Mouse (Mus musculus) myocyte (in vitro differentiated cells): ENCODE results near the gene Trpm4. TPM values are rescaled to one million over a fixed set of nuclear protein-coding genes. Genes with fewer than 3 reads are reported as not detected.

Experiments
- H3K27me3 ChIP-seq: one replicate; pipeline ENCODE4 v1.6.1; 2011; ENCODE audit not compliant: control insufficient read depth, insufficient read depth, insufficient read length
- H3K36me3 ChIP-seq: one replicate; pipeline ENCODE4 v1.6.1; 2011; ENCODE audit not compliant: control insufficient read depth, insufficient read depth
- H3K4me2 ChIP-seq: one replicate; pipeline ENCODE4 v1.6.1; 2011; ENCODE audit warnings: low read depth, control low read depth
- H3K4me3 ChIP-seq: one replicate; pipeline ENCODE4 v1.5.1; 2011; ENCODE audit warnings: mild to moderate bottlenecking, control low read depth, moderate library complexity
- H3K79me2 ChIP-seq: one replicate; pipeline ENCODE4 v1.6.1; 2011; ENCODE audit not compliant: control insufficient read depth, insufficient read depth
- H3ac ChIP-seq: one replicate; pipeline ENCODE4 v1.6.1; 2011; ENCODE audit not compliant: control insufficient read depth, insufficient read length
- CEBPB ChIP-seq: IDR thresholded peaks from 2 replicates; pipeline ENCODE4 v1.6.1; 2011; ENCODE audit warnings: mild to moderate bottlenecking, moderate library complexity; ENCODE audit not compliant: poor library complexity, insufficient read depth, severe bottlenecking
- E2F4 ChIP-seq: IDR thresholded peaks from one replicate; pipeline ENCODE4 v1.6.1; 2011; ENCODE audit warnings: mild to moderate bottlenecking, control low read depth, moderate library complexity; ENCODE audit not compliant: insufficient read depth
- MAX ChIP-seq: IDR thresholded peaks from one replicate; pipeline ENCODE4 v1.6.1; 2011; ENCODE audit warnings: low read depth, mild to moderate bottlenecking, control low read depth
- MYOD1 ChIP-seq, 3 experiments: IDR thresholded peaks; one replicate each; pipeline ENCODE4 v1.6.1; 2011; ENCODE audit warnings: control low read depth in 2 of 3, low read depth in 2 of 3, mild to moderate bottlenecking in 2 of 3, moderate library complexity in 1 of 3; ENCODE audit not compliant: insufficient read length in 2 of 3, control insufficient read depth in 1 of 3
- MYOG ChIP-seq, 3 experiments: IDR thresholded peaks; one replicate each; pipeline ENCODE4 v1.6.1; 2011; ENCODE audit warnings: control low read depth in 2 of 3, low read depth in 2 of 3, mild to moderate bottlenecking in 2 of 3; ENCODE audit not compliant: insufficient read length in 2 of 3, control insufficient read depth in 1 of 3, insufficient read depth in 1 of 3
- POLR2A ChIP-seq: IDR thresholded peaks from one replicate; pipeline ENCODE4 v1.6.1; 2011; ENCODE audit warnings: low read depth, mild to moderate bottlenecking, control low read depth, moderate library complexity; ENCODE audit not compliant: insufficient read length
- POLR2AphosphoS2 ChIP-seq: IDR thresholded peaks from one replicate; pipeline ENCODE4 v1.6.1; 2011; ENCODE audit warnings: low read depth, control low read depth; ENCODE audit not compliant: insufficient read length
- REST ChIP-seq: IDR thresholded peaks from one replicate; pipeline ENCODE4 v1.6.1; 2011; ENCODE audit warnings: mild to moderate bottlenecking, control low read depth, moderate library complexity; ENCODE audit not compliant: insufficient read depth, insufficient read length
- SRF ChIP-seq: IDR thresholded peaks from one replicate; pipeline ENCODE4 v1.6.1; 2011; ENCODE audit warnings: low read depth; ENCODE audit not compliant: control insufficient read depth, insufficient read length
- TCF12 ChIP-seq: IDR thresholded peaks from one replicate; pipeline ENCODE4 v1.6.1; 2011; ENCODE audit warnings: mild to moderate bottlenecking, control low read depth; ENCODE audit not compliant: poor library complexity, insufficient read depth, severe bottlenecking
- TCF3 ChIP-seq: IDR thresholded peaks from one replicate; pipeline ENCODE4 v1.6.1; 2011; ENCODE audit warnings: low read depth, control low read depth; ENCODE audit not compliant: insufficient read length
- USF1 ChIP-seq: IDR thresholded peaks from one replicate; pipeline ENCODE4 v1.6.1; 2011; ENCODE audit warnings: low read depth, mild to moderate bottlenecking, control low read depth, moderate library complexity
- polyA plus RNA-seq: library from polyadenylated mRNA; unstranded; fragments of >200 nt; fragmentation: generic; extraction: Trizol; gene quantifications from one replicate; pipeline ENCODE4 v1.2.1, GENCODE M21; 2012; ENCODE audit warnings: missing spikeins

Trpm4 gene
- polyA plus RNA-seq = 27.3 TPM

DNA sequence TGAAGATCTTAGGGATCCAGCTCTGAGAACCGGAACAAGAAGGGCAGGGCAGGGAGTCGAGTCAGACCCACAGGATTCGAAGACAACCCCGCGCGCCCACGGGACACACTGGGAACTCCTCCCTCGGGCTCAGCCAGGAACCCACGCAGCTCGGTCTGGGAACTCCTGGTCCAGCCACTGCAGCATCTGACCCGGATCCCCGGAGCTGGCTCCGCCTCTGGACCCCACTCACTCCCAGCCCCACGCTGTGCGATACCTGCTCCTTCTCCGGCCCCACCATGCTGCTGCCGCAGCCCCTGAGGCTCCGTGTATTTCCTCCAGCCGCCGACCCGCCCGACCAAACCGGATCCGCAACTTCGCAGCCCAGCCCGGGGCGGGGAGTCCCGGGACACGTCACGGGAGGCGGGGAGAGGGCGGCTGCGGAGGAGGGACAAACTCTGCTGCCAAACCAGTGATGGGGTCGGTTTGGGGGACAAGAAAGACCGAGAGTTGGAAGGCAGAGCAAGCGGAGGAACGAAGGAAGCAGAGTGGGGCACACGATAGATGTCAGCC lies at the start of gene Trpm4:
TSS of gene Trpm4 (minus strand) at position 350 of the 552 bp plus-strand sequence.
- peak within 1 kb of the TSS; percentile 29 for H3ac ChIP-seq

DNA sequence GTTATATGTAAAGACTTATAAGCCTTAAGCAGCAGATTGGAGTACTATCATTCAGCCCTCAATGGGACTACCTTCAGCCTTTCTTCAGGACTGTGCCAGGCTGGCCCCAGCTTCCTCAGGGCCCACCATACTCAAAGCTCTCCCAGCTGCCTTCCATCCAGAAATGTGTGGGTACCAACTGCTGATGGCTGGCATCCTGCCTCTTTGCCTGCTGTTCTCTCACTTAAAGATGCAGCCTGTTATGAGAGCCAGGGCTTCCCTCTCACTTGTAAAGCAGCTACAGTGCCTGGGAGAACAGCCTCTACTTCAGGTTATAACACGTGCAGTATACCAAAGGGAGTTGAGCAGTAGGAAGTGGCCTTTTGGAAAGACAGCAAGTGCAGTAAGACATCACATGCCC lies 42.5 kb upstream of the Trpm4 start:
- Histone ChIP-seq H3ac (no peak overlapping the region), H3K36me3 (peaks cover 45% of the 10 kb centered on the region), H3K4me3 (no peak overlapping the region), H3K27me3 (no peaks in the 10 kb centered on the region), H3K4me2 (no peak overlapping the region), H3K79me2 (no peaks in the 10 kb centered on the region)
- no peak for TF ChIP-seq POLR2AphosphoS2
- no peak for TF ChIP-seq TCF12
- TF ChIP-seq CEBPB = no peak
- TF ChIP-seq MYOG (IDR thresholded peaks at IDR 0.05; ENCODE audit: control insufficient read depth in 1 of 3, insufficient read depth in 1 of 3, insufficient read length in 2 of 3, low read depth in 2 of 3) = no peak
- no peak for TF ChIP-seq SRF
- TF ChIP-seq REST = no peak

More for the DNA sequence above, at the start of gene Trpm4:
- Histone ChIP-seq H3K36me3 (no peaks in the 10 kb centered on the region), H3K79me2 (no peaks in the 10 kb centered on the region), H3K4me3 (peak within 1 kb of the TSS; percentile 65), H3K4me2 (peak within 1 kb of the TSS; percentile 89), H3K27me3 (no peaks in the 10 kb centered on the region)
- no peak for TF ChIP-seq TCF3
- TF ChIP-seq MYOD1 (IDR thresholded peaks at IDR 0.05; ENCODE audit: control insufficient read depth in 1 of 3, insufficient read length in 2 of 3, low read depth in 2 of 3) = peak in 1 of 3 experiments; percentile 12
- TF ChIP-seq MAX = no peak
- TF ChIP-seq POLR2AphosphoS2 = peak; percentile 82
- TF ChIP-seq POLR2A = peak; percentile 85
- no peak for TF ChIP-seq CEBPB

DNA sequence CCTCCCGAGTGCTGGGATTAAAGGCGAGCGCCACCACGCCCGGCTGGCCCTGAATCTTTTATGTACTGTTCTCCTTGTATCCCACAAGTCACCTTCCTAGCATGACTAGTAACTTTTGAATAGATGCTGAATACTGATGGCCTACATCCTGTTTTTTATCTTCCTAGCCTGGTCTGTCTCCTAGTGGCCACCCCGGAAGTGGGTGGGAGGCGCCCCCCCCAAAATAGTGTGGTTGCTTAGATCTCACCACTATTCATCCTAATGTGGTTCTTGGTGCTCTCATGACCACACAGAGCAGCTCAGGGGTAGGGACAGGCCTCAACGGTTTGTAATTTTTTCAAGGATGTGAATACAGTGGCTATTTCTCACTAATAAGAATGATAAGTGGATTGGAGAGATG lies 41.0 kb upstream of the Trpm4 start:
- Histone ChIP-seq H3ac (no peak overlapping the region), H3K27me3 (no peaks in the 10 kb centered on the region), H3K79me2 (no peaks in the 10 kb centered on the region), H3K4me3 (no peak overlapping the region), H3K36me3 (peaks cover 34% of the 10 kb centered on the region), H3K4me2 (no peak overlapping the region)
- TF ChIP-seq USF1 (no peak), MYOG (IDR thresholded peaks at IDR 0.05; ENCODE audit: control insufficient read depth in 1 of 3, insufficient read depth in 1 of 3, insufficient read length in 2 of 3, low read depth in 2 of 3) (no peak), MYOD1 (IDR thresholded peaks at IDR 0.05; ENCODE audit: control insufficient read depth in 1 of 3, insufficient read length in 2 of 3, low read depth in 2 of 3) (no peak), POLR2AphosphoS2 (no peak), TCF3 (no peak), TCF12 (no peak), CEBPB (no peak), POLR2A (no peak), MAX (no peak), REST (no peak), SRF (no peak), E2F4 (no peak)

DNA sequence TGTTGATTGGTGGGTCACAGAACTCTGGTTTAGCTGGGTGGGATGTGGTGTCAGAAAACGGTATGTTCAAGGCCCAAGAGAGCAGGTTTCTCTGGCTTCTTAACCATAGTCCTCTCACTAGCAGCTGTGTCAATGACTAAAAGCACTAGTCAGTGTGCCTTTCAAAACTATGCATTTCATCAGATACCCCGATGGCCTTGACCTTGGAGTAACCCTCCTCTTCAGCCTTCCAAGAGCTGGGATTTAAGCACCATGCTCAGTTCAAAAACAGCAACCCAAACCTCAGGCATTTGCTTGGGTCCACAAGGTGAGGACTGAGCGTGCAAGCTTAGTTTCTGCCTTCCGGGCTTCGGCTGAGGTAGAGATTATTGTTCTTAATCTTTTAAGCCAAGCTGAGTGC lies 38.8 kb upstream of the Trpm4 start:
- no peak overlapping the region for H3ac ChIP-seq
- H3K79me2 ChIP-seq = no peaks in the 10 kb centered on the region
- no peak overlapping the region for H3K4me3 ChIP-seq
- H3K27me3 ChIP-seq = no peaks in the 10 kb centered on the region
- H3K36me3 ChIP-seq = peaks cover 20% of the 10 kb centered on the region
- H3K4me2 ChIP-seq = no peak overlapping the region
- no peak for TF ChIP-seq MYOD1 (IDR thresholded peaks at IDR 0.05; ENCODE audit: control insufficient read depth in 1 of 3, insufficient read length in 2 of 3, low read depth in 2 of 3)
- peak; percentile 56 for TF ChIP-seq POLR2AphosphoS2

DNA sequence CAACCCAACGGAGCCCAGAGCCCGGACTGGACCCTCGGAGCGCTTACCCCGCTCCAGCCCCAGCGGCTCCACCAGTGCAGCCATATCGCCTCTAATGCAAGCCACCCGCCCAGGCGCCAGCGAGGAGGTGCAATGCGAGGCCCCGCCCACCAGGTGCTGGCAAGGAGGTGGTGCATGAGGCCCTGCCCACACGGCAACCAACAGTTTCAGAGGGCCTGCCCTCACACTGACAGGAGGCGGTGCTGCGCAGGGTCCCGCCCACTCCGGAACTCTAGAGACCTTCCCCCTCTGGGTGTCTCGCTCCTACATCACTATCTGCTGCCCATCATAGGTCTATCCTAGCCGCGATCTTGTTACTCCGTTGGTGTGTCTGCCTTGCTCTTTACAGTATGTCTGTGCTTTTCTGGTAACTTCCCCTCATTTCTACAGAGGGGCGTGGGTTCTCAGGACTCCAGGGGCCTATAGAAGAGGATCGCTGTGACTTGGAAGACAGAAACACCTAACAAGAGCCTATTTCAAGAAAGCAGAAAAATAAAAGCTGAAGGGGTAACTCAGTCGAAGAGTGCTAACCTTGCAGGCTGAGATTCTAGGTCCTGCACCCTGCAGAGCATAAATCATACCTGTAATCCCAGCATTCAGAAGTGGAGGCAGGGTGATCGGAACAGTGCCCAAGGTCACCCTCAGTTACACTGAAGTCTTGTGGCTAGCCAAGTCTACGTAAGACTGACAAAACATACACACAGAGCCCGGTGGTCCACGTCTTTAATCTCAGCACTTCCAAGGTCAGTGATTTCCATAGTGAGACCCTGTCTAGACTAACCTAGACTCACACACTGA lies 37.1 kb upstream of the Trpm4 start, which contains the start of gene Lin7b:
TSS of gene Lin7b (minus strand) at position 109 of the 837 bp plus-strand sequence.
- Histone ChIP-seq H3K27me3 (no peaks in the 10 kb centered on the region), H3ac (no peak within 1 kb of the TSS), H3K79me2 (no peaks in the 10 kb centered on the region), H3K4me3 (no peak within 1 kb of the TSS), H3K4me2 (no peak within 1 kb of the TSS), H3K36me3 (peaks cover 14% of the 10 kb centered on the region)
- TF ChIP-seq REST = no peak
- no peak for TF ChIP-seq USF1
- TF ChIP-seq POLR2AphosphoS2 = peak; percentile 84
- TF ChIP-seq CEBPB = no peak
- peak; percentile 19 for TF ChIP-seq POLR2A
- no peak for TF ChIP-seq E2F4
- TF ChIP-seq SRF = no peak
